Mouse (Mus musculus) ES-Bruce4 (cell line): ENCODE results near the gene Ttc28.

ENCODE experiments used
- CTCF ChIP-seq: IDR thresholded peaks from one replicate; pipeline ENCODE4 v1.8.1; 2011; ENCODE audit warnings: low read depth, low read length
- EP300 ChIP-seq: IDR thresholded peaks from 2 replicates; pipeline ENCODE4 v1.6.1; 2011; ENCODE audit warnings: low read depth, low read length; ENCODE audit not compliant: insufficient read depth
- POLR2A ChIP-seq: IDR thresholded peaks from one replicate; pipeline ENCODE4 v1.8.1; 2011; ENCODE audit warnings: low read length; ENCODE audit not compliant: insufficient read depth

DNA sequence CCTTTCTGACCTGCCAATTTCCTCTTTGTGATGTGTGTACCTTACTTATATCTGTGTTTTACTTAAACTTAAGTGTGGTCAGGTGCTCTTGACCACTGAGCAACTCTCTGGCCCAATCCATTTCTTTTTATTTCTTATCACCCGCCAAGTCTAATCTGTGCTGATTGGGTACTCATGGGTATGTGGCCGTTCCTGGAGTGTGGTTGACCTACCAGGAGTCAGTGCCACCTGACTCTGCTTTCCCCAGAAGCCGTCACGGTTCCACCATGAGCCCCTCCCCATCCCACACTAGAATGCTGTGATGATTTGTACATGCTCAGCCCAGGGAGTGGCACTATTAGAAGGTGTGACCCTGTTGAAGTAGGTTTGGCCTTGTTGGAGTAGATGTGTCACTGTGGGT, 153.9 kb downstream of the Ttc28 start:
- no peak for TF ChIP-seq POLR2A
- TF ChIP-seq EP300 = no peak
- TF ChIP-seq CTCF = no peak
